Mouse (Mus musculus) spleen, adult 2 months (tissue): ENCODE measurements around the gene Rdh16f2.

Experiments used
- CTCF ChIP-seq: fragments of 200-500 bp; IDR thresholded peaks from 2 replicates; pipeline ENCODE4 v1.5.1; 2011; ENCODE audit warnings: mild to moderate bottlenecking, inconsistent platforms; ENCODE audit not compliant: insufficient read depth, insufficient read length, insufficient replicate concordance; ENCODE audit errors: extremely low read depth
- POLR2A ChIP-seq: fragments of 200-500 bp; IDR thresholded peaks from 2 replicates; pipeline ENCODE4 v1.6.1; 2011; ENCODE audit warnings: low read depth, low read length, inconsistent platforms

DNA sequence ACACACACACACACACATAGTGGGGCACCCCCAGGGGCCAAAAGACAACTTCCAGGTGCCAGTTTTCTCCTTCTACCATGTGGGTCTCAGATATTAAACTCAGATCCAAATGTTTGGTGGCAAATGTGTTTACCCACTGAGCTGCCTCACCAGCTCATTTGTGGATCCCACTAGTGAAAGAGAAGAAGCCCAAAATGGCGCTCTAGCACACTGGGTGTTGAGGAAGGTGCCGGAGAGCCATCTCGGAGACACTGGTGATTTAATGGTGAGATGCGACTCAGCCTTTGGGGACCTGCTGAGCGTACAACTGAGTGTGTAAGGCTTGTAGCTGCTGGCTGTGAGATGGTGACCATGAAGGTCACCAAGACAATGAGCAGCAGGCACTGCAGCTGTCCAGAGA, 51.4 kb downstream of the Rdh16f2 start:
- TF ChIP-seq CTCF (no peak), POLR2A (no peak)
